8 mouse cellular contexts compared by ENCODE assay signal in the genomic region with DNA sequence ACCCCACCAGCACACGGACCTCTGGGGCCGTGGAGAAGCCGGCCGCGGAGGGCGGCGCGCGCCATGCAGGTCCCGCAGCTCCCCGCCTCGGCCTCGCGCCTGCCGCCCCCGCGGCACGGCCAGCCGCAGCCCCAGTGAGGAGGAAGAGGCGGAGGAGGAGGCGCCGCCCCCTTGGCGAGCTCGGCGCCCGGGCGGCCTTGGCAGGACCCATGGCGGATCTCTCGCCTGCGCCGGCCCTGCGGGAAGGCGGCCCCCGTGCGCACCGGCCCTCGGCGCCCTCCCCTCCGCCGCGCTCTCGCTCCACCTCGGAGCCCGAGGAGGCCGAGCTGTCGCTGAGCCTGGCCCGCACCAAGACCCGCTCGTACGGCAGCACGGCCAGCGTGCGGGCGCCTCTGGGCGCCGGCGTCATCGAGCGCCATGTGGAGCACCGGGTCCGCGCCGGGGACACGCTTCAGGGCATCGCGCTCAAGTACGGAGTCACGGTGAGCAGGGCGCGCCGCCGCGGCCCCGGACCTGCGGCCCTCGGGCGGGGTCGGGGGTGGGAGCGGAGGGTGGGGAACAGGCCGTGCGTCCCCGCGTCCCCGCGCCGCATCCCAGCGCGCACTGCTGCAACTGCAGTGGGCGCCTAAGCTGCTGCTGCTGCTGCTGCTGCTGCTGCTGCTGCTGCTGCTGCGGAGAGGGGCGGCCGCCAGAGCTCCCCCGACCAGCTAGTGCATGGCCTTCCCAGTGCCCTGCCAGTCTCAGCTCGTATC. TPM values are rescaled to one million over a fixed set of nuclear protein-coding genes. Genes with fewer than 3 reads are reported as not detected.
DNase-seq lines count a peak whose midpoint lies in the region; ATAC-seq and TF ChIP-seq lines count a peak whose summit lies in the region.

Gene Lysmd2 (plus strand): TSS at position 186 of the 752 bp plus-strand sequence.

- no peaks in the 10 kb centered on the region for H3K27me3 ChIP-seq in embryonic facial prominence, embryonic 14.5 days (replicated peaks; ENCODE audit: control insufficient read depth, insufficient read depth, low read length)
- H3K27me3 ChIP-seq in limb, embryonic 15.5 days = no peaks in the 10 kb centered on the region
- no peaks in the 10 kb centered on the region for H3K27me3 ChIP-seq in midbrain, postnatal 0 days (ENCODE audit: insufficient read depth, low read length)
- H3K27me3 ChIP-seq in stomach, postnatal 0 days (ENCODE audit: control insufficient read depth, insufficient read depth, low read length) = no peaks in the 10 kb centered on the region

- no peaks in the 10 kb centered on the region for H3K36me3 ChIP-seq in embryonic facial prominence, embryonic 14.5 days (ENCODE audit: control insufficient read depth, insufficient read depth, low read length)
- H3K36me3 ChIP-seq in limb, embryonic 15.5 days = no peaks in the 10 kb centered on the region
- no peaks in the 10 kb centered on the region for H3K36me3 ChIP-seq in midbrain, postnatal 0 days (ENCODE audit: insufficient read depth, low read length)
- H3K36me3 ChIP-seq in stomach, postnatal 0 days (ENCODE audit: control insufficient read depth, insufficient read depth, low read length) = no peaks in the 10 kb centered on the region

- 0% methylated on average over 5 of the region's 94 CpGs for WGBS in embryonic facial prominence, embryonic 14.5 days
- WGBS in limb, embryonic 15.5 days = under 1% methylated on average over 80 of the region's 94 CpGs
- under 1% methylated on average over 68 of the region's 94 CpGs for WGBS in midbrain, postnatal 0 days
- under 1% methylated on average over 44 of the region's 94 CpGs for WGBS in stomach, postnatal 0 days

- H3K4me1 ChIP-seq in embryonic facial prominence, embryonic 14.5 days (ENCODE audit: control insufficient read depth, insufficient read depth, low read length) = peaks cover 8% of the 10 kb centered on the region
- H3K4me1 ChIP-seq in limb, embryonic 15.5 days = peaks cover 14% of the 10 kb centered on the region
- no peaks in the 10 kb centered on the region for H3K4me1 ChIP-seq in midbrain, postnatal 0 days (ENCODE audit: insufficient read depth, low read length)
- H3K4me1 ChIP-seq in stomach, postnatal 0 days (replicated peaks; ENCODE audit: control insufficient read depth, insufficient read depth) = no peaks in the 10 kb centered on the region

- TF ChIP-seq EP300 in stomach, postnatal 0 days (optimal IDR thresholded peaks at IDR 0.05) = no peak

- peak within 1 kb of the TSS; percentile 90 for H3K27ac ChIP-seq in embryonic facial prominence, embryonic 14.5 days (replicated peaks; ENCODE audit: low read depth, low read length)
- H3K27ac ChIP-seq in limb, embryonic 15.5 days = peak within 1 kb of the TSS; percentile 91
- peak within 1 kb of the TSS; percentile 99 for H3K27ac ChIP-seq in midbrain, postnatal 0 days (ENCODE audit: low read depth, low read length)
- H3K27ac ChIP-seq in stomach, postnatal 0 days (replicated peaks) = peak within 1 kb of the TSS; percentile 86

- H3K9me3 ChIP-seq in embryonic facial prominence, embryonic 14.5 days (ENCODE audit: control insufficient read depth, low read length) = no peaks in the 10 kb centered on the region
- no peaks in the 10 kb centered on the region for H3K9me3 ChIP-seq in limb, embryonic 15.5 days
- no peaks in the 10 kb centered on the region for H3K9me3 ChIP-seq in midbrain, postnatal 0 days (ENCODE audit: low read length)
- no peaks in the 10 kb centered on the region for H3K9me3 ChIP-seq in stomach, postnatal 0 days (ENCODE audit: control insufficient read depth, low read length)

- TF ChIP-seq CTCF in midbrain, postnatal 0 days (IDR thresholded peaks at IDR 0.05) = no peak
- peak; percentile 7; the same call in 1 of the 2 replicates for TF ChIP-seq CTCF in stomach, postnatal 0 days (IDR thresholded peaks at IDR 0.05; ENCODE audit: low read depth)

- H3K4me3 ChIP-seq in embryonic facial prominence, embryonic 14.5 days (ENCODE audit: low read depth, low read length) = peak within 1 kb of the TSS; percentile 79
- H3K4me3 ChIP-seq in limb, embryonic 15.5 days = peak within 1 kb of the TSS; percentile 78
- H3K4me3 ChIP-seq in midbrain, postnatal 0 days (ENCODE audit: low read depth, low read length) = peak within 1 kb of the TSS; percentile 76
- H3K4me3 ChIP-seq in stomach, postnatal 0 days (ENCODE audit: low read depth, low read length) = peak within 1 kb of the TSS; percentile 76

- peak; percentile 26 for DNase-seq in 3T3-L1 (ENCODE audit: low read depth, low spot score)
- DNase-seq in adrenal gland, postnatal 36 days = peak; percentile 90
- peak; percentile 77 for DNase-seq in embryonic facial prominence, embryonic 14.5 days (ENCODE audit: low spot score)
- DNase-seq in heart, adult 9 months (ENCODE audit: low spot score in 2 of 2) = peak; percentile 83
- DNase-seq in kidney, adult 9 months = peak; percentile 12
- DNase-seq in midbrain, postnatal 0 days (ENCODE audit: low spot score) = peak; percentile 60
- DNase-seq in stomach, postnatal 0 days (ENCODE audit: low spot score) = peak; percentile 73

- H3K4me2 ChIP-seq in embryonic facial prominence, embryonic 14.5 days (ENCODE audit: low read depth, low read length) = peak within 1 kb of the TSS; percentile 65
- H3K4me2 ChIP-seq in limb, embryonic 15.5 days = peak within 1 kb of the TSS; percentile 80
- peak within 1 kb of the TSS; percentile 87 for H3K4me2 ChIP-seq in midbrain, postnatal 0 days (ENCODE audit: low read depth, low read length, poor library complexity, severe bottlenecking)
- H3K4me2 ChIP-seq in stomach, postnatal 0 days (replicated peaks; ENCODE audit: low read depth) = peak within 1 kb of the TSS; percentile 86

- peak within 1 kb of the TSS; percentile 96 for H3K9ac ChIP-seq in embryonic facial prominence, embryonic 14.5 days (ENCODE audit: low read depth, low read length)
- peak within 1 kb of the TSS; percentile 92 for H3K9ac ChIP-seq in limb, embryonic 15.5 days
- H3K9ac ChIP-seq in midbrain, postnatal 0 days (replicated peaks; ENCODE audit: low read length, poor library complexity, severe bottlenecking) = peak within 1 kb of the TSS; percentile 98
- H3K9ac ChIP-seq in stomach, postnatal 0 days (ENCODE audit: low read length) = peak within 1 kb of the TSS; percentile 92

- peak; percentile 90 for ATAC-seq in embryonic facial prominence, embryonic 14.5 days (ENCODE audit: low read depth)
- ATAC-seq in limb, embryonic 15.5 days (ENCODE audit: insufficient number of reproducible peaks, low FRiP score, low TSS enrichment, low read depth) = peak; percentile 84
- peak; percentile 85 for ATAC-seq in midbrain, postnatal 0 days (ENCODE audit: low FRiP score)
- ATAC-seq in stomach, postnatal 0 days (ENCODE audit: low FRiP score, low TSS enrichment) = peak; percentile 85

RNA-seq across cellular contexts. Expression of gene Lysmd2, which starts in this region (rescaled TPM):
- 10 to 100 TPM; 14.3 to 16.5 TPM for total RNA-seq in adrenal gland, postnatal 36 days (2021)
- polyA plus RNA-seq in embryonic facial prominence, embryonic 14.5 days (2014; fragmentation: Nextera tagmentation; extraction: Ambion mirVana) = 44.6 and 48.3 TPM in 2 replicates
- 48.3 and 49.5 TPM in 2 replicates for polyA plus RNA-seq in limb, embryonic 15.5 days (2015; fragmentation: Nextera tagmentation; extraction: Ambion mirVana)
- 29.2 and 32.4 TPM in 2 replicates for total RNA-seq in midbrain, postnatal 0 days (2014; rRNA removed)
- polyA plus RNA-seq in midbrain, postnatal 0 days (2015; fragmentation: Nextera tagmentation; extraction: Ambion mirVana) = 33.6 and 39.4 TPM in 2 replicates
- 30.3 and 32.2 TPM in 2 replicates for polyA plus RNA-seq in stomach, postnatal 0 days (2015; fragmentation: Nextera tagmentation; extraction: Ambion mirVana)

Comparison
In these comparisons a context has a peak if more than half of its experiments do, and no peak if none do; other contexts are left out.
1. Peak in every context shown above with its lines: DNase-seq, ATAC-seq, H3K4me3 ChIP-seq and H3K27ac ChIP-seq.
2. DNase-seq: peak in every context shown above with its lines; median percentile 90 in adrenal gland, postnatal 36 days; 83 in heart, adult 9 months; 77 in embryonic facial prominence, embryonic 14.5 days; 73 in stomach, postnatal 0 days; 60 in midbrain, postnatal 0 days; 26 in 3T3-L1; 12 in kidney, adult 9 months.